Mouse (Mus musculus) liver, embryonic 11.5 days (tissue): ENCODE data around the gene Slc46a2. TPM values are rescaled to one million over a fixed set of nuclear protein-coding genes. Genes with fewer than 3 reads are reported as not detected.

Experiments
- ATAC-seq: fragments of 200-750 bp; cut with Nextera tagmentation; replicated peaks from 2 replicates; pipeline ENCODE4 v1.8.0; 2017; ENCODE audit warnings: moderate number of reproducible peaks, mild to moderate bottlenecking, moderate TSS enrichment, moderate library complexity; ENCODE audit not compliant: low FRiP score
- DNase-seq: peaks from one replicate; pipeline ENCODE4 v3.0.0-alpha.2; 2017; ENCODE audit warnings: low spot score
- H3K27ac ChIP-seq: fragments of 300-500 bp; sonication (generic); 2 replicates; pipeline ENCODE4 v1.5.1; 2014; ENCODE audit warnings: mild to moderate bottlenecking, low read depth, low read length, control low read depth
- H3K27me3 ChIP-seq: fragments of 300-500 bp; sonication (generic); replicated peaks from 2 replicates; pipeline ENCODE4 v1.6.1; 2014; ENCODE audit warnings: low read length, mixed read lengths; ENCODE audit not compliant: control insufficient read depth, insufficient read depth
- H3K36me3 ChIP-seq: fragments of 300-500 bp; sonication (generic); 2 replicates; pipeline ENCODE4 v1.6.1; 2014; ENCODE audit warnings: mild to moderate bottlenecking, low read length, moderate library complexity, mixed read lengths; ENCODE audit not compliant: control insufficient read depth, insufficient read depth
- H3K4me1 ChIP-seq: fragments of 300-500 bp; sonication (generic); replicated peaks from 2 replicates; pipeline ENCODE4 v1.6.1; 2014; ENCODE audit warnings: low read length, mixed read lengths; ENCODE audit not compliant: control insufficient read depth, insufficient read depth
- H3K4me2 ChIP-seq: fragments of 300-500 bp; sonication (generic); 2 replicates; pipeline ENCODE4 v1.6.1; 2014; ENCODE audit warnings: mild to moderate bottlenecking, control low read depth, moderate library complexity
- H3K4me3 ChIP-seq: fragments of 300-500 bp; sonication (generic); 2 replicates; pipeline ENCODE4 v1.5.1; 2014; ENCODE audit warnings: low read depth, low read length, control low read depth
- H3K9ac ChIP-seq: fragments of 300-500 bp; sonication (generic); 2 replicates; pipeline ENCODE4 v1.6.1; 2014; ENCODE audit warnings: low read depth, low read length, control low read depth
- H3K9me3 ChIP-seq: fragments of 300-500 bp; sonication (generic); 2 replicates; pipeline ENCODE4 v1.6.1; 2016; ENCODE audit warnings: low read length, inconsistent platforms, mixed read lengths; ENCODE audit not compliant: control insufficient read depth
- WGBS: fragments of 180-500 bp; shearing (Covaris S2); extraction: QIAGEN DNeasy Blood & Tissue Kit; methylation state at CpG from one replicate; pipeline ENCODE4 v1.1.7; 2014; 5-methylcytosine and 5-hydroxymethylcytosine counted together
- polyA plus RNA-seq: library from polyadenylated mRNA; unstranded; fragments of >200 nt; fragmentation: Nextera tagmentation; extraction: Ambion mirVana; gene quantifications from 2 replicates; pipeline ENCODE4 v1.2.1, GENCODE M21; 2014

The Slc46a2 gene
- polyA plus RNA-seq, result not detected in 2 replicates

DNA sequence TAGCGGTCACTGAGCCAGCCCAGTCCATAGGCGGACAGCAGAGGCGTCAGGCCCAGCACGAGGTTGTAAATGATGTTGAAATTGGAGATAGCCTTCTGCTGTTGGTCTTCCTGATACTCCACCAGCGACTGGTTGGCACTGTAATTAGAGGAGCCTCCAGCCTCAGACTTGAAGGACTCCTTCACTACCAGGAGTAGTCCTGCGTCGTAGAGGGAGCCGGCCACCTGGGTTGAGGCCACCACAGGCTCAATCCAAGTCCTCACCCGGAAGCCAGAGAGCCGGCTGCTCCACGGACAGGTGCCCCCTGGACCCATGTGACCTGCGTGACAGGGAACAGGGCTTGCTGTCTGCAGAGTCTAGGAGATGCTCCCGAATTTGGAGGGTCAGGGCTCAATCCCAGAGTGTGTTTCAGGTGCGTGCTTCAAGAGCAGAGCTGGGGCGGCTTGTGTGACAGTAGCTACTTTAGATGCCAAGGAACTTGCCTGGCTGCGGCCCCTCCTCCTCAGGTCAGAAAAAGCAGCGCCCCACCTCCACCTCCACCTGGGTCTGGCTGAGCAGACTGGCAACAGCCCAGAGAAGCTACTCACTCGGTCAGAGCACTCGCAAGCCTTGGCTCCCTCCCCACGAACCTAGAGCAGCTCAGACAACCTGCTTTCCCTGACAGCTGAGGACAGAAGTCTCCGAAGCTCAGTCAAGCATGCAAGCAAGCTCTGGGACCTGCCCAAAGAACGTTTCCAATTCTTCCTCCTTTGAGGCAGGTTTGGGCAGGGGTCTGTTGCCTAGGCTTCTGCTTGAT lies at the start of gene Slc46a2:
TSS of gene Slc46a2 (minus strand) at position 449 of the 796 bp plus-strand sequence.
- Histone ChIP-seq H3K27me3 (peaks cover 25% of the 10 kb centered on the region), H3K9me3 (no peaks in the 10 kb centered on the region), H3K27ac (no peak within 1 kb of the TSS), H3K4me3 (no peak within 1 kb of the TSS), H3K4me2 (no peak within 1 kb of the TSS), H3K36me3 (no peaks in the 10 kb centered on the region), H3K4me1 (no peaks in the 10 kb centered on the region), H3K9ac (no peak within 1 kb of the TSS)
- 20% methylated on average over 22 of the region's 22 CpGs for WGBS
- ATAC-seq, result no peak
- DNase-seq, result no peak

DNA sequence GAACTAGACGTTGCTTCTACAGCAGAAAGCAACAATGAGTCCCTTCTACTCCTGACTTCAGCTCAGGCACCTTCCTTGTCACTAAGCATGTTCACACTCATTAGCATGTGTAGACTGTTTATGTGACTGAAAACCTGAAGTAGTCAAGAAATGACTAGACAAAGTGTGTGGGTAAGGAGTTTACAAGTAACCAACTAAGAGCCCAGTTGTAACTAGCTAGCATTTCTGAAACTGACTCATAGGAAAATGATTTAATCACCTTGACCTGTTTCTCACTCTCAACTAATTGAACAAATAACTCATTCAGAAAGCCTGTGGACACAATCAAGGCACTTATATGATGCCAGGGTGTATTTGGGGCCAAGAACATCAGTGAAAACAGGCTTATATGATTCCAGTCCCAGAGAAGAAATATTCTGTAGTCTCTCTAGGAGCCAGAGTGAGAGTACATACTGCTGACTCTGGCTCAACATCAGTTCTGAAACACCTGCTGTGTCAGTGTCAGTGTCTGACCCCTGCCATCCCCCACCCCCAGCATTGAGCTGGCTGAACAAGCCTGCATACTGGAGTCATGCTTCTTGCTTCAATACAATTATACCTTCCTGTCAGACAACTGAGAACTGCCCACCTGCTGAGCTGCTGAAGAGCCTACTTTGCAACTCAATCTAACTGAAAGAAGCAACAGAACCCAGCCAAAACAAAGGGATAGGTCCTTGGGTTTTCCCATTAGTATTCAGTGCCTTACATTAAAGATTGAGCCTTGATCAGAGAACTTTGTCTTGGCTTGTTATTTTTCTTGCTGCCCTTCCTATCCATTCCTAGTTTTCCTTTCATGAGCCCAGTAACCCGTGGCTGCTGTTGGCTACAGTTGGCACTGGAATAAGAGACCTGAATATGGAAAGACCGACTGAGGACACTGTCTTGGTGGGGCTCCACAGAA lies 48.8 kb upstream of the Slc46a2 start, which contains the start of gene Mup6:
TSS of gene Mup6 (plus strand) at position 890 of the 940 bp plus-strand sequence.
- Histone ChIP-seq H3K4me1 (no peaks in the 10 kb centered on the region), H3K4me3 (no peak within 1 kb of the TSS), H3K9me3 (no peaks in the 10 kb centered on the region), H3K27me3 (no peaks in the 10 kb centered on the region), H3K4me2 (no peak within 1 kb of the TSS), H3K9ac (no peak within 1 kb of the TSS), H3K27ac (no peak within 1 kb of the TSS), H3K36me3 (no peaks in the 10 kb centered on the region)
- no peak for DNase-seq
- 34% methylated on average over 3 of the region's 3 CpGs for WGBS
- ATAC-seq, result no peak

DNA sequence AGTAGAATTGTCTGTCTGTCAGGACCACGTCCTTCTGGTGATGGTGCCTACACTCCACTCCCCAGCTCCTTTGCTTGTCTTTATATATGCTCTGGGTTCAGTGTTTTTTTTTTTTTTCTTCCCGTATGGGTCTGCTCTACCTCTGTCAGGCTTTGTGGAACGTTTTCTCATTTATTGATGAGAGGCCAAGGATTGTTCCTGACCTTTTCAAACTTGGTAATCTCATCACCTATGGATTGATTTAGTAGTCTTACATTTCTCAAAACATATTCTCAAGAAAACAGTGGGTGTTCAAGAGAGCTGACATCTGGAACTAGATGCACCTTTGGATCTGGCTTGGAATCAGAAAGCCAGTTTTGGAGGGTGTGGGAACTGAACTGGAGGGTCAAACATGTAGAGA lies 45.8 kb upstream of the Slc46a2 start, which contains the start of gene Mup4:
TSS of gene Mup4 (minus strand) at position 101 of the 400 bp plus-strand sequence.
- H3K9ac ChIP-seq, result no peak within 1 kb of the TSS
- ATAC-seq (no peak), DNase-seq (no peak)
- WGBS, result 76% methylated on average over 3 of the region's 3 CpGs
- no peak within 1 kb of the TSS for H3K27ac ChIP-seq
- no peak within 1 kb of the TSS for H3K4me3 ChIP-seq
- H3K4me1 ChIP-seq, result no peaks in the 10 kb centered on the region
- H3K4me2 ChIP-seq, result no peak within 1 kb of the TSS
- no peaks in the 10 kb centered on the region for H3K36me3 ChIP-seq
- H3K27me3 ChIP-seq, result no peaks in the 10 kb centered on the region
- H3K9me3 ChIP-seq, result no peaks in the 10 kb centered on the region

DNA sequence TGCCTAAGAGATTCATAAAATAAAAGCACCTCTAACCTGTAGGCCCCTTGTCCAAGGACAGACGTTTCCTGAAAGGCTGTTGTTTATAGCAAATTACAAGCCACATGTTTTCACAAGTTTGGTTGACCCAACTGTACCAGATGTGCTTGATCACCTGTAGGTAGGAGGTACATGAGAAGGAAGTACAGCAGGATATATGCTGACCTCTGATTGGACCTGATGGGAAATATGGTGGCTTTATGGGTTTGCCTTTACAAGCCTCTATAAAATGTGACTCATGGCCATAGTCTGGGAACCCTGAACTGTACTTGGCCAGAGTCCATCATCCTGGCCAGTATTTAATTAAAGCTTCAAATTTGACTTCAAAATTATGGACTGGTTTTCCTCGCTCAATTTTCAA lies 22.7 kb upstream of the Slc46a2 start:
- Histone ChIP-seq H3K4me2 (no peak overlapping the region), H3K9ac (no peak overlapping the region), H3K27ac (no peak overlapping the region), H3K36me3 (no peaks in the 10 kb centered on the region), H3K27me3 (no peaks in the 10 kb centered on the region), H3K4me3 (no peak overlapping the region), H3K9me3 (no peaks in the 10 kb centered on the region), H3K4me1 (no peaks in the 10 kb centered on the region)
- 61% methylated on average over 2 of the region's 2 CpGs for WGBS
- no peak for ATAC-seq
- DNase-seq, result no peak

DNA sequence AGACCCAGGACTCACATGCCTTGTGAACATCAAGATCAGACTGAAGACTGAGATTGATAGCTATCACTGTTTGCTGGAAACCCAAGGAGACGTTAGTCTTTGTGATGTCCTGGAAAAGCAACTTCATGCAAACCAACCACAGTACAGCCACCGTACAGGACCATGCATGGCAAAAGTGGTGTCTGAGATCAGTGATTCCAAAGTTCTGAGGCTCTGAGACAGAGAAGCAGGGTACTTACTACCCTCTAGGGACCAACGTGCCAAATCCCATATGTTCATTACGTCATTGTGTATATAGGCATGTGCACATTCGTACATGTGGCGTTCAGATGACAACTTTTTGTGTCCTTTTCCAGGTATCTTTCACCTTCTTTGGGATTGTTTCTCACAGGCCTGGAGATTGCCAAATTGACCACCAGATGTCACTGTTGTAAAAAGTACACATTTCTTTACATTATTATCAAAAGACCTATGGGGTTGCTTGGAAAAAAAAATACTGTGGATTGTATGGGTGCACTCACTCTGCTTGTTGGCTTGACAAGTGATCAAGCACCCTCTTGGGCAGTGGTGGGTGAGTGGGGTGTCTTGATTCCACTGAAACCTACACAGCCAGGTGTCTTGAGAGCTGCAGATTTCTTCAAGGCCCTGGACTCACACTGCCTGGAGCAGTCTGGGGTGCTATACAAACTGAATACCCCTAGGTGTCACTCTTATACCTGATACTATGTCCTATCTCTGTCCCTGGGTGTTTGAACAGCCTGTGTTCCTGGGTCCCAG lies 17.8 kb upstream of the Slc46a2 start:
- no peaks in the 10 kb centered on the region for H3K9me3 ChIP-seq
- peak; percentile 54; the same call in 1 of the 2 replicates for ATAC-seq
- H3K27me3 ChIP-seq, result no peaks in the 10 kb centered on the region
- no peaks in the 10 kb centered on the region for H3K36me3 ChIP-seq
- no peak overlapping the region for H3K9ac ChIP-seq
- DNase-seq, result no peak
- H3K4me3 ChIP-seq, result no peak overlapping the region
- no peaks in the 10 kb centered on the region for H3K4me1 ChIP-seq
- H3K27ac ChIP-seq, result no peak overlapping the region
- WGBS, result 48% methylated on average over 6 of the region's 6 CpGs
- no peak overlapping the region for H3K4me2 ChIP-seq

DNA sequence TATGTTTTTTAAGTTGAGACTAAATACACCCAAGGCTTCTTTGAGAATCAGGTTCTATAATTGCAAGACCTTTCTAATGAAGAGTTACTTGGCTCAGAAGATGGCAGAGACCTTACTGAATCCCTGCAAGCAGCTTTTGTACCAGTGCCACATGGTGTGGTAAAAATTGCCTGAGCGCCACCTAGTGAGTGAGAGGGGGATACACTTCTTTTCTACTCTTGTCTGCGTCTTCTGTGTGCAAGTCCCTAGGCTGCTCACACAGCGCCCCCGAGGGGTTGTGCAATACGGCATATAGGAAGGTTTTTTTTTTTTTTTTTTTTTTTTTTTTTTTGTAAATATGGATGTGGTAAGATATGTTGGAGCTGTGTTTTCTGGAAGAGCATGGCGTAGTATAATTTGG lies 13.5 kb upstream of the Slc46a2 start:
- peak; percentile 78 for ATAC-seq
- DNase-seq, result no peak
- no peak overlapping the region for H3K27ac ChIP-seq
- 13% methylated on average over 6 of the region's 6 CpGs for WGBS
- no peaks in the 10 kb centered on the region for H3K36me3 ChIP-seq
- H3K27me3 ChIP-seq, result no peaks in the 10 kb centered on the region
- H3K4me2 ChIP-seq, result no peak overlapping the region
- H3K9ac ChIP-seq, result no peak overlapping the region
- H3K4me3 ChIP-seq, result no peak overlapping the region
- no peaks in the 10 kb centered on the region for H3K9me3 ChIP-seq
- no peaks in the 10 kb centered on the region for H3K4me1 ChIP-seq

DNA sequence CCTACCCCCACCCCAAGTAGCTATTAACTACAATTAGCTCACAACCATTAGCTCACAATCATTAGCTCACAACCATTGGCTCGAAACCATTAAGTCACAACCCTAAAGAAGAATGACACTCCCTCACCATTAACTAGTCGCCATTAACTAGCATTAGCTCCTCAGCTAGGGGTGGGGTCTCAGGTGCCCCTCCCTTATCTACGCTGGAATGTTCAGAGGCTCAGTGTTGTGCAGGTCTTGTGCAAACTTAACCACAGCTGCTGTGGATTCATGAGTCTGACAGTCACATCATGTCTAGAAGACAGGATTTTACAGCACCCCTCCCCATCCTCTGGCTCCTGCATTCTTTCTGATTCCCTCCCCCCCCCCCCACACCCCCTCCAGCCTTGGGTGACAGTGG lies 12.8 kb upstream of the Slc46a2 start:
- WGBS, result 68% methylated on average over 3 of the region's 3 CpGs
- no peaks in the 10 kb centered on the region for H3K4me1 ChIP-seq
- DNase-seq, result no peak
- H3K9ac ChIP-seq, result no peak overlapping the region
- no peak overlapping the region for H3K4me3 ChIP-seq
- H3K36me3 ChIP-seq, result no peaks in the 10 kb centered on the region
- no peaks in the 10 kb centered on the region for H3K27me3 ChIP-seq
- ATAC-seq, result no peak
- H3K27ac ChIP-seq, result no peak overlapping the region
- H3K9me3 ChIP-seq, result no peaks in the 10 kb centered on the region
- H3K4me2 ChIP-seq, result no peak overlapping the region

DNA sequence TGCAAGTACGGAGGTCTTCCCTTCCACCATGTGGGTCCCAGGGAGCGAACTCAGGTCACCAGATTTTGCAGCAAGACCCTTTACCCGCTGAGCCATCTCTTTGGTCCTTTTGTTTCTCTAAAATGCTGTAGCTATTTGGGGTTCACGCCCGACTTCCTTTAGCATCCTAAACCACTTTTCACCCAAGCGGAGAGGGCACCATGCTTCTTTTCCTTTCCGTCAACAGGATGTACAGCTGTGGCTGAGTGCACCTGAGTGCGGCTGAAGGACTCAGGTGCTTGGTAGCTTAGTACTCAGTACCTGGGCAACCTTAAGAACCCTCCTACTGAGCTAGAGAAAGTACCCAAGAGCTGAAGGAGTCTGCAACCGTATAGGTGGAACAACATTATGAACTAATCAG lies 10.2 kb upstream of the Slc46a2 start:
- no peak for ATAC-seq
- Histone ChIP-seq H3K4me2 (no peak overlapping the region), H3K4me3 (no peak overlapping the region), H3K36me3 (no peaks in the 10 kb centered on the region), H3K4me1 (no peaks in the 10 kb centered on the region), H3K9ac (no peak overlapping the region), H3K9me3 (no peaks in the 10 kb centered on the region), H3K27me3 (no peaks in the 10 kb centered on the region), H3K27ac (no peak overlapping the region)
- 86% methylated on average over 9 of the region's 9 CpGs for WGBS
- no peak for DNase-seq
